Mouse (Mus musculus) liver, postnatal 0 days (tissue): Measurements from ENCODE around the gene Prkca.

Experiments
- CTCF ChIP-seq: sonication (generic); IDR thresholded peaks from 2 replicates; pipeline ENCODE4 v1.5.1; 2016; ENCODE audit warnings: antibody characterized with exemption, low read depth
- EP300 ChIP-seq: IDR thresholded peaks from 2 replicates; pipeline ENCODE4 v1.6.1; 2016; ENCODE audit warnings: antibody characterized with exemption, low read depth, mild to moderate bottlenecking

DNA sequence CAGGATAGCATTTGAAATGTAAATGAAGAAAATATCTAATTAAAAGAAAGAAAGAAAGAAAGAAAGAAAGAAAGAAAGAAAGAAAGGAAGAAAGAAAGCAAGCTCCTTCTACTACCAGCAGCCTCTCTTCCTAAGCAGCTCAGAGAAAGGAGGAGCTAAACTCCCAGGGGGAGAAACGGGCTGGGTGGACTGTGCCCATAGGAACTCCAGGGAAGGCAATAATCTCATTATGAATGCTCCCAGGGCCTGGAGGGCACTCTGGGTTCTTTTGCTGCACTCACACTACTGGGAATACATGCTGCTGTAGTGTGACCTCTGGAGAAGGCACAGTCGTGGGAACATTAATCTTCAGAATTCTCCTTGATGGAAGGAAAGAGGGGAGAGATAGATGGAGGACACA is 107.5 kb downstream of the Prkca start:
- no peak for TF ChIP-seq CTCF
- TF ChIP-seq EP300, result no peak
